Mouse (Mus musculus): ENCODE results near the gene Actg1. TPM values are rescaled to one million over a fixed set of nuclear protein-coding genes. Genes with fewer than 3 reads are reported as not detected.
A peak's percentile ranks its signal among the peaks of the same experiment; 100 is the strongest.

Gene Actg1
- polyA plus RNA-seq, 1 experiment, result 951 TPM

DNA sequence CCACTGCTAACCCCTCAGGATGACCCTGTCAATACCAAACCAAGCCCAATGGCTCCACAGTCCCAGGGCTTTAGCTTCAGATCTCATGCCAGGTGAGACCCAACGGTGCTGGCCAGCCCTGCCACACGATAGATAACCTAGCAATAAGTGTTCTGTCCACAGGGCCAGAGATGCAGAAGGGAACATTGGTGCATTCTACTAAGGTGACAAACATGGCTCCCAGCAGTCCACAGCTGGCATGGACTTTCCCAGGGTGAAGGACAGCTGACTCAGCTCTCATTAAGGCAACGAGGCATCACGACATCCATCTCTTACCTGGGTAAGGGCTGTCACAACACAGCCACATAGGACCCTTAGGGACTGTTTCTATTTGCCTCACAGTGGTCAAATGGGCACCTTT is 32.8 kb upstream of the Actg1 start:
- Histone ChIP-seq H3K27ac (ENCODE audit: insufficient read depth, low read length) (no peak overlapping the region), H3K36me3 (ENCODE audit: control insufficient read depth, insufficient read depth, low read length) (peaks cover 28% of the 10 kb centered on the region), H3K4me3 (ENCODE audit: extremely low read depth, insufficient read depth, insufficient read length) (no peak overlapping the region), H3K4me1 (ENCODE audit: control insufficient read depth, insufficient read depth, insufficient read length) (peaks cover 9% of the 10 kb centered on the region), H3K27me3 (ENCODE audit: control insufficient read depth, insufficient read depth, low read length) (no peaks in the 10 kb centered on the region)
- DNase-seq (ENCODE audit: low read depth in 1 of 2, low spot score in 2 of 2), result no peak
- WGBS, result 93% methylated on average over 4 of the region's 4 CpGs
- TF ChIP-seq CTCF (IDR thresholded peaks at IDR 0.05; ENCODE audit: extremely low read depth, insufficient read depth, insufficient read length, insufficient replicate concordance) (no peak), POLR2A (IDR thresholded peaks at IDR 0.05; ENCODE audit: low read depth, low read length) (no peak)

DNA sequence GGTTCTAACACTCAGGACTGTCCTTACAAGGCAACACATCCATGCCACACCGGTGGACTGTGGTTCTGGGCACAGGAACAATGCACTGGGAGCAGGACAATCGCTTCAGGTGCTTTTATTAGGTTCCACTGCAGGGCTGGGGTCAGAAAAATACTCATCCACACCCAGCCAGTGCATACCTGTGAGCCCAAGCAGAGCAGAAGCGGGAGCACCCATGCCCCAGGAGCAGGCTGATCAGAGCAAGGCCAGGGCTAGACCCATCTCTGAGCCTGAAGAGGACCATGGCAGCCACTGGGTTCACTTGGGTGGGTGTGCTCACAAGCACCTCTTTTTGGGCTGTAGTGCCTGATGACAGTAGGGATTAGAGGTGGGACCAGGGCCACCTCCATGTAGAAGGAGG is 31.9 kb upstream of the Actg1 start:
- H3K36me3 ChIP-seq (ENCODE audit: control insufficient read depth, insufficient read depth, low read length), result peaks cover 25% of the 10 kb centered on the region
- 99% methylated on average over 3 of the region's 3 CpGs for WGBS
- no peak for DNase-seq (ENCODE audit: low read depth in 1 of 2, low spot score in 2 of 2)

GRCm38 (mm10) chr11:120378611-120379540 is 30.5 kb upstream of the Actg1 start, which contains the start of gene Faap100:
Faap100 (minus strand) TSS chr11:120378764.
- Histone ChIP-seq H3K36me3 (ENCODE audit: control insufficient read depth, insufficient read depth, low read length) (peaks cover 24% of the 10 kb centered on the region), H3K4me3 (ENCODE audit: extremely low read depth, insufficient read depth, insufficient read length) (peak within 1 kb of the TSS; percentile 86), H3K27me3 (ENCODE audit: control insufficient read depth, insufficient read depth, low read length) (no peaks in the 10 kb centered on the region), H3K27ac (ENCODE audit: insufficient read depth, low read length) (0 out of 2 replicates have a peak within 1 kb of the TSS, but pooled peaks have one; percentile 21), H3K4me1 (ENCODE audit: control insufficient read depth, insufficient read depth, insufficient read length) (peaks cover 9% of the 10 kb centered on the region)
- WGBS, result 10% methylated on average over 54 of the region's 54 CpGs
- DNase-seq (ENCODE audit: low read depth in 1 of 2, low spot score in 2 of 2), result peak; percentile 84 to 87
- TF ChIP-seq POLR2A (IDR thresholded peaks at IDR 0.05; ENCODE audit: low read depth, low read length) (peak; percentile 69), CTCF (IDR thresholded peaks at IDR 0.05; ENCODE audit: extremely low read depth, insufficient read depth, insufficient read length, insufficient replicate concordance) (peak; percentile 65; the same call in 1 of the 2 replicates)

More for the DNA sequence above, 31.9 kb upstream of the Actg1 start:
- TF ChIP-seq CTCF (IDR thresholded peaks at IDR 0.05; ENCODE audit: extremely low read depth, insufficient read depth, insufficient read length, insufficient replicate concordance) (no peak), POLR2A (IDR thresholded peaks at IDR 0.05; ENCODE audit: low read depth, low read length) (no peak)
- H3K27ac ChIP-seq (ENCODE audit: insufficient read depth, low read length), result no peak overlapping the region
- peaks cover 9% of the 10 kb centered on the region for H3K4me1 ChIP-seq (ENCODE audit: control insufficient read depth, insufficient read depth, insufficient read length)
- H3K27me3 ChIP-seq (ENCODE audit: control insufficient read depth, insufficient read depth, low read length), result no peaks in the 10 kb centered on the region
- H3K4me3 ChIP-seq (ENCODE audit: extremely low read depth, insufficient read depth, insufficient read length), result no peak overlapping the region

GRCm38 (mm10) chr11:120378031-120378610 is 29.8 kb upstream of the Actg1 start:
- peak overlapping the region; percentile 86 for H3K4me3 ChIP-seq (ENCODE audit: extremely low read depth, insufficient read depth, insufficient read length)
- peaks cover 9% of the 10 kb centered on the region for H3K4me1 ChIP-seq (ENCODE audit: control insufficient read depth, insufficient read depth, insufficient read length)
- H3K36me3 ChIP-seq (ENCODE audit: control insufficient read depth, insufficient read depth, low read length), result peaks cover 26% of the 10 kb centered on the region
- TF ChIP-seq POLR2A (IDR thresholded peaks at IDR 0.05; ENCODE audit: low read depth, low read length) (no peak), CTCF (IDR thresholded peaks at IDR 0.05; ENCODE audit: extremely low read depth, insufficient read depth, insufficient read length, insufficient replicate concordance) (no peak)
- H3K27ac ChIP-seq (ENCODE audit: insufficient read depth, low read length), result 0 out of 2 replicates have a peak overlapping the region, but pooled peaks have one; percentile 21
- WGBS, result 3% methylated on average over 40 of the region's 40 CpGs
- no peaks in the 10 kb centered on the region for H3K27me3 ChIP-seq (ENCODE audit: control insufficient read depth, insufficient read depth, low read length)
- peak in 1 of 2 experiments; percentile 29 for DNase-seq (ENCODE audit: low read depth in 1 of 2, low spot score in 2 of 2)

GRCm38 (mm10) chr11:120377337-120377736 is 29.0 kb upstream of the Actg1 start:
- 74% methylated on average over 10 of the region's 10 CpGs for WGBS
- H3K27me3 ChIP-seq (ENCODE audit: control insufficient read depth, insufficient read depth, low read length), result no peaks in the 10 kb centered on the region
- peaks cover 9% of the 10 kb centered on the region for H3K4me1 ChIP-seq (ENCODE audit: control insufficient read depth, insufficient read depth, insufficient read length)
- no peak overlapping the region for H3K4me3 ChIP-seq (ENCODE audit: extremely low read depth, insufficient read depth, insufficient read length)
- no peak overlapping the region for H3K27ac ChIP-seq (ENCODE audit: insufficient read depth, low read length)
- no peak for TF ChIP-seq POLR2A (IDR thresholded peaks at IDR 0.05; ENCODE audit: low read depth, low read length)
- TF ChIP-seq CTCF (IDR thresholded peaks at IDR 0.05; ENCODE audit: extremely low read depth, insufficient read depth, insufficient read length, insufficient replicate concordance), result no peak
- no peak for DNase-seq (ENCODE audit: low read depth in 1 of 2, low spot score in 2 of 2)
- peaks cover 20% of the 10 kb centered on the region for H3K36me3 ChIP-seq (ENCODE audit: control insufficient read depth, insufficient read depth, low read length)

DNA sequence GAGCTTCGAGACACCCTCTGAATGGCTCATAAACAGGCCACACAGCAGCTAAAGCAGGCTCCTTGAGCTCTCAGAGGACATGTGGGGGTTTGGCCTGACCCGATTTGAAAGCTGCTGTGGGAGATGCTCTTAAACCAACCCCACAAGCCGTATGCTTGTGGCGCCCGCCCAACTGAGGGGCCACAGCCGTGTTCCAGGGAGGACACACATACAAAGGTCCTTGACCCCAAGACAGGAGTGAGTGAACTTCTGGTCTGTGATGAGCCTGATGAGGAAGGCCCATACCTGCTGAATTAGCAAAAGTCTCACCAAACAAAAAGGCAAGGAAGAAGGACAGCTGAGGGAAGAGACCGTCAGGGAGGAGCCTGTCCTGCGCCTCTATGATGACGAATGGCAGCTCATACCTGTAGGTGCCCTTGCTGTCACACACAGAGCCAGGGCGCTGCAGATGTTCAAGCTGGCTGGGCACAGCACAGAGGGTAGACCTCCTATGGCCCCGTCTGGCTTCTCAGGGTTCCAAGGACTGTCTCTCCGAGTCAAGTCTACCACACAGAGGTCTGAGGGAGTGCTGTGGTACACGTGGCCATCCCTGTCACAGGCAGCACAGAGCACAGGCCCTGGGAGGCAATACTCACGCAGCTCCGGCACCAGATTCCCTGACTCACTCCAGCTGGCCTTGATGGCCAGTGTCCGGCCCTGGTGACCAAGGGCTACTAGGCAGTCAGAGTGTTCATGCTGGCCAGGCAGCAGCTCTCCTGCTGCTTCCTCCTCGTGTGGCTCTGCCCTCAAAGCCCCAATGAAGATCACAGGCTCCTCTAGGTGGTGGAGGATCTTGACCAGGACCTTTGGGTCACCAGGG is 28.2 kb upstream of the Actg1 start:
- DNase-seq (ENCODE audit: low read depth in 1 of 2, low spot score in 2 of 2), result no peak
- Histone ChIP-seq H3K27ac (ENCODE audit: insufficient read depth, low read length) (no peak overlapping the region), H3K4me3 (ENCODE audit: extremely low read depth, insufficient read depth, insufficient read length) (no peak overlapping the region), H3K27me3 (ENCODE audit: control insufficient read depth, insufficient read depth, low read length) (no peaks in the 10 kb centered on the region), H3K4me1 (ENCODE audit: control insufficient read depth, insufficient read depth, insufficient read length) (peaks cover 9% of the 10 kb centered on the region), H3K36me3 (ENCODE audit: control insufficient read depth, insufficient read depth, low read length) (peaks cover 13% of the 10 kb centered on the region)
- WGBS, result 91% methylated on average over 17 of the region's 17 CpGs
- no peak for TF ChIP-seq POLR2A (IDR thresholded peaks at IDR 0.05; ENCODE audit: low read depth, low read length)
- no peak for TF ChIP-seq CTCF (IDR thresholded peaks at IDR 0.05; ENCODE audit: extremely low read depth, insufficient read depth, insufficient read length, insufficient replicate concordance)
